Mouse (Mus musculus) layer of hippocampus, adult 8-10 months (tissue): ENCODE measurements around the gene Zglp1. TPM values are rescaled to one million over a fixed set of nuclear protein-coding genes. Genes with fewer than 3 reads are reported as not detected.

Experiments used
- DNase-seq, 2 experiments: peaks; one replicate each; pipeline ENCODE4 v3.0.0; 2022; ENCODE audit warnings: low spot score in 2 of 2
- microRNA-seq, 2 experiments: library from miRNA; unstranded; fragments of <30 nt; microRNA quantifications; one replicate each; pipeline ENCODE4 v1.2.0; 2022
- total RNA-seq, 4 experiments: library from RNA; stranded (reverse); gene quantifications; 2 replicates each; pipeline ENCODE4 v1.2.4; 2022

Gene Zglp1
- total RNA-seq, 4 experiments from 2014 or later: 0.87 to 1.1 TPM; not detected in 2

DNA sequence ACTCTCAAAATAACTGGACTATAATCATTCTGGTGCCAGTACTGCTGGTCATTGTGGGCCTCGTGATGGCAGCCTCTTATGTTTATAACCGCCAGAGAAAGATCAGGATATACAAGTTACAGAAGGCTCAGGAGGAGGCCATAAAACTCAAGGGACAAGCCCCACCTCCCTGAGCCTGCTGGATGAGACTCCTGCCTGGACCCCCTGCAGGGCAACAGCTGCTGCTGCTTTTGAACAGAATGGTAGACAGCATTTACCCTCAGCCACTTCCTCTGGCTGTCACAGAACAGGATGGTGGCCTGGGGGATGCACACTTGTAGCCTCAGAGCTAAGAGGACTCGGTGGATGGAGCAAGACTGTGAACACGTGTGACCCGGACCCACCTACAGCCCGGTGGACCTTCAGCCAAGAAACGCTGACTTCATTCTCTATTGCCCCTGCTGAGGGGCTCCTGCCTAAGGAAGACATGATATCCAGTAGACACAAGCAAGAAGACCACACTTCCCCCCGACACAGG is 39.1 kb downstream of the Zglp1 start:
- DNase-seq: no peak

DNA sequence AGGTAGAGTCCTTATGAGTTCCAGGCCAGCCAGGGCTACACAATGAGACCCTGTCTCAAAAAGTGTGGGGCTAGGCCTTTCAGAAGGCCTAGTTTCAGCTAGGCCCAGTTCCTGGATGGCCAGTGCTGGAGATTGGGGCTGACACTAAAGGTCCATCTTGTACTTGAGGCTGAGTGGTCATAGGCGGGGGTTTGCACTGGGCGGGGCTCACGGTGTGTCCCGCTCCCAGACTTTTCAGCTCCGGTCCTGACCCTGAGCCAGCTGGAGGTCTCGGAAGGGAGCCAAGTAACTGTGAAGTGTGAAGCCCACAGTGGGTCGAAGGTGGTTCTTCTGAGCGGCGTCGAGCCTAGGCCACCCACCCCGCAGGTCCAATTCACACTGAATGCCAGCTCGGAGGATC is 40.0 kb downstream of the Zglp1 start:
- no peak for DNase-seq

DNA sequence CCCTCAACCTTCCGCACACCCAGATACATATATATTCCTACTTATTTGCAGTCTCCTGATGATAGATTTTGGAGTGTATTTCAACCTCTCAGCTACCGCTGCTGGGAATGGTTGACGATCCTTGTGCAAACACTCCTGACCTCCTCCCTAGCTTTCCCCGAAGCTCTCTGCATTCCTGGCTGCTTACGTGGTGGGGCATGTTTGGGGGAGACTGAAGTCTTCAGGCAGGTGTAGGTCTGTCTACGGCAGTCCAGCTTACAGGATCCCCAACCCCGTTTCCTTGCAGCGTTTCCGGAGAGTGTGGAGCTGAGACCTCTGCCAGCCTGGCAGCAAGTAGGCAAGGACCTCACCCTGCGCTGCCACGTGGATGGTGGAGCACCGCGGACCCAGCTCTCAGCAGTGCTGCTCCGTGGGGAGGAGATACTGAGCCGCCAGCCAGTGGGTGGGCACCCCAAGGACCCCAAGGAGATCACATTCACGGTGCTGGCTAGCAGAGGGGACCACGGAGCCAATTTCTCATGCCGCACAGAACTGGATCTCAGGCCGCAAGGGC is 41.6 kb downstream of the Zglp1 start:
- no peak for DNase-seq

DNA sequence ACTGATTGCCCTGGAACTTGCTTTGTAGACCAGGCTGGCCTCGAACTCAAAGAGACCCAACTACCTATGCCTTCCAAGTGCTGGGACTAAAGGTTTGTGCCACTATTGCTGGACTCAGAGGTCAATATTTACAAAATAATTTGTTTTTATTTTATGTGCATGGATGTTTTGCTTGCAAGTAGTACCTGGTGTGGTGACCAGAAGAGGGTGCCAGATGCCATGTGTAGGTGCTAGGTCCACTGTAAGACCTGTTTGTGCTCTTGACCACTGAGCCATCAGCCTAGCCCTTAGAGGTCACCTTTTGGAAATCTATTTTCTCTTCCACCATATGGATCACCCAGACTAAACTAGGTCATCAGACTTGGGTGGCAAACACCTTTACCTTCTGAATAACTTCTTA is 44.2 kb downstream of the Zglp1 start:
- DNase-seq: no peak

DNA sequence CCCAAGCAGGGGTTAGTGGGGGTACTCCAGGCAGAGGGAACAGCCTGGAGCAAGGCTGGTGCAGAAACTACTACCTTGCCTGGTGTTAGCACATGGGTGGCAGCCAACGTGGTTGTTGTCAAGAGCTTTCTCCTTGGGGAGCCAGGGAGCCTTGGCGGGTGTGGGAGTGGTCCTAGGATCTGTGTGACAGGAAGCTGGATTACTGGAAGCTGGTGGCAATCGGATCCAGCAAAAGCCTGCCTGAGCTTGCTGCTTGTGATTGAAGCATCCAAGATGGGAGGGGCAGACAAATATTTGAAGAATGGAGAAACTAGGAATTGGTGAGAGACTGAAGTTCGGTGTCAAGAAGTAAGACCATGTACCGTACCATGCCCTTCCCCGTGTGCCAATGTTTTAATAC is 44.6 kb downstream of the Zglp1 start:
- no peak for DNase-seq

DNA sequence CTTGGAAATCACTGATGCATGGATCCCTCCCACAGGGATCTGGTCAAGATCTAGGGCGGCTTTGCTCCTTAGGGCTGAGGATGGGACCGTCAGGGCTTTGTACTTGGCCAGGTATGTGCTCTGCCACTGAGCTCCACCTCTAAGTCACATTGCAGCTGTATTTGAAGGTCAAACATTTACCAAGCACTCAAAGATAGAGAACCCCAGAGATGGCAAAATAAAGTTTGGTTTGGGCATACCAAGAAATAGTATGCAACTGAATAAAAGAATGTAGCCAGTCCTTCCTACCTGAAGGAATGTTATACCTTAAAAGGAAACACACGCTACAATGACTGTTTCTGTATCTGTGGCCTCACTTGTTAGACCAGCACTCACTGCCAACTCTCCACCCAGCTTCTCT is 45.5 kb downstream of the Zglp1 start:
- no peak for DNase-seq

DNA sequence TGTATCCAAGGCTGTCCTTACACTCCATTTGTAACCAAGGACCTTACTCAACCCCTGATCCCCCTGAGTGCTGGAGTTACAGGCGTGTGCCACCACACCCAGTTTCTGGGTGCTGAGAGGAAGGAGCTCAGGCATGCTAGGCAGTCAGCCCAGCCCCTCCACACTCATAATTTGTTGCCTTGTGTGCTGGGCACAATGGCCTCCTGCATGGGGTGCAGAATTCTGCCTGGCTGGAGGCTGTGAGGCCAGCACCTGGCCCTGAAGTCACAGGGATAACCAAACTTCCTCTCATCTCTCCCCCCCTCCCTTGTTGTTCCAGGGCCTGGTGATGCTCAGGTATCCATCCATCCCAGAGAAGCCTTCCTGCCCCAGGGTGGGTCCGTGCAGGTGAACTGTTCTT is 48.3 kb downstream of the Zglp1 start:
- no peak for DNase-seq

DNA sequence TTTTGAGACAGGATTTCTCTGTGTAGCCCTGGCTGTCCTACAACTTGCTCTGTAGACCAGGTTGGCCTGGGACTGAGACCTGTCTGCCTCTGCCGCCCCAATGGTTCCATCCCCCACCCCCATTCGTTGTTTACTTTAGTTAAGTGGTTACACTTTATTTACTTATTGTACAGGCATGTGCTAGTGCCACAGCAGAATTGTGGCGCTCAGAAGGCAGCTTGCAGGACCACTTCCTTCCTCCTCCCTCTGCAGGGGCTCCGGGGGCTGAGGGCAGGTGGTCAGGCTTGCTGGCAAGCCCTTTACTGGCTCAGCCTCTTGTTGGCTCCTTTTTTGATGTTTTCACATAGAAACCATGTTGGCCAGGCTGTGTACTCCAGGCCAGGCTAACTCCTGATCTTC is 49.7 kb downstream of the Zglp1 start:
- no peak for DNase-seq

DNA sequence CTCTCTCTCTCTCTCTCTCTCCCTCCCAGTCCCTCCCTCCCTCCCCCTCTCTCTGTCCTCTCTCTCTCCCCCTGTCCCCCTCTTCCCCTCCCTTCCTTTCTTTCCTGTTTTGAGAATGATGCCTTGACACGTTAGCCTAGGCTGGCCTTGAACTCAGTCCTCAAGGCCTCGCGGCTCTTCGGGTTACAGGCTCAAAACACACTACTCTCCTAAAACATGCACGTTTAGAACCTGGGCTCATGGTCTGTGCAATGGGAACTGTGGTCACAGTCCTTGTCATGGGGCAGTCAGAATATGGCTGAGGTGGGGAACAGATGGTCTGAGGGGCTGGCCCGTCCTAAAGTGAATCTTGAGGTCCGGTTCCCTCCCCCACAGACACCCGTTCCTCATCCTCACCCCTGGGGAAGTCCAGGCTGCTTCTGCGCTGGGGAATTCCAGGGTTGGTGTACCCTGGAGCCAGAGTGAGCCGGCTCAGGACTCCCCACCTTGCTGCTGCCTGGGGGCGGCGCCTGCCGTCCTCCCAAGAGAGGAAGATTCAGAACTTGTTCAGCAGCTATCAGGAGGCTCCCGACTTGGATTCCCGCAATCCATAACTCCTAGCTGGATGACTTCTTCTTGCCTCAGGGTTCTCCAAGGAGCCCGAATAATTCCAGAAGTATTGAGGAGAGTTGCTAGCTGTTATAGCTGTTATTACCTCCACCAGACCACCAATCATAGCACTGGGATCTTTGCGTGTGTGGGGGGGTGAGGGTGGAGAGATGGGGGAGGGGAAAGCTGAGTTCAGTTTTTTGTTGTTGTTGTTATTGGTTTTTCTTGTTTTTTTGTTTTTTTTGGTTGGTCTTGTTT is 50.3 kb downstream of the Zglp1 start:
- DNase-seq: no peak

DNA sequence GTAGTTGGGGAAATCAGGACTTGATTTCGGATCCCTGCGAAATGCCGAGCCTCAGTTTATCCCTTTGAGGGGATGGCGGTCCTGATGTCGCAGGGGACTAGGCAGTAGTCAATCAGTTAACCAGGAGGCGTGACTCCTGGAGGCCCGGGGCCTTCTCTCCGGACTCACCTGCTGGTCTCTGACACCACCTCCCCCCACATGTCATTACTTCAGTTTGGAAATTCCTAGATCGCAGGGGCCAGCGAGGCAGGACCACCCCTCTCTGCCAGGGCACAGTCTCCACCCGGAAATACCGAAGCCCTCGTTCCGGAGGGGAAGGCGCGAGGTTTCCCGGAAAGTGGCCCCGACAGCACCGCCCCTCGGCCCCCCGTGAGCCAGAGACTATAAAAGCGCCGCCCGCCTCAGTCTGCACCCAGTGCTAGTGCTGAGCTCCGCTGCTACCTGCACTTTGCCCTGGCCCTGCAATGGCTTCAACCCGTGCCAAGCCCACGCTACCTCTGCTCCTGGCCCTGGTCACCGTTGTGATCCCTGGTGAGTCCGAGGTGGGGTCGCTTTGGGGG is 51.2 kb downstream of the Zglp1 start, which contains the start of gene Icam1:
Gene Icam1, plus strand, starts transcription at position 415 of the 560 bp plus-strand sequence.
- DNase-seq: no peak

DNA sequence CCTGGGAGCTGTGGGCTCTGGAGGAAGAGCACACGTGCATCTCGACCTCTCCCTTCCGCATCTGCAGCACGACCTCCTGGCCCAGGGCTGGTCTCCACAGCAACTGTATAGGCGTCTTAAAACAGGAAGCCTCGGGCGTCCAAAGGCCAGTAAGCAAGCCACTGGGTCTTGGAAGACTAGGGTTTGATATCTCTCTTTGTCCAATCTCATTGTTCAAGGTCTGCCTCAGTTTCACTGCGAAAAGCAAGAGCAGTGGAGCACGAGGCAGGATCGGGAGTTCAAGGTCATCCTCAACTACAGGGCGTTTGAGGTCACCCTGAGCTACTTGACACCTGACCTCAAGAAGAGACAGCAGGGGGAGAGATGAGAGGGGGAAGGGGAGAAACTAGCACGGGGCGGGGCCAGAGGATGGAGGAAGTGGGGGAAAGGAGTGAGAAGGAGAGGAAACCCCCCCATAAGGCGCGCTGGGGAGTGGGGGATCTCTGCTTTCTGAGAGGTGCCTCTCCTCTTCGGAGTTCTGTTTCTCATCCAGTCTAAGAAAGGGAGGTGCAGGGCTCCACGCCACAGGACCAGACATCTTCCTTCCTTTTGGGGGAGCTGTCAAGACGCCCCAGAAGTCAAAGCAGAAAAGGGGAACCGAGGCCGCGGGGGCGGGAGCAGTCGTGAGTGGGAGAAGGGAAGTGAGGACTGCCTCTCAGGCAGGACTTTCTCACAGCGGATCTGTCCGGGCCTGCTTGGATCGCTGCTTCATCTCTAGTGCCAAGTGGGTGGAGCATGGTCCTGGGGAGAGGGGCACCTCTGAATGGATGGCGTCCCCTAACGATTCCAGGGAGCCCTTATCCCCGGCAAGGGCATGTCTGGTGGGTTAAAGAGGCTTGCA is 52.0 kb downstream of the Zglp1 start:
- no peak for DNase-seq

Small RNA genes within 50 kb of the gene (microRNA-seq; reads per million reads assigned to microRNA genes)
- 0.25 to 0.32 reads per million in 2 experiments for gene Mir1900
- 0.96 to 1.0 reads per million in 2 experiments for gene Mir7082

Other genes starting within 250 kb of the Zglp1 start
- not detected for gene Rdh8, start 248.6 kb downstream of the Zglp1 start, total RNA-seq
- gene A230050P20Rik, start 198.5 kb downstream of the Zglp1 start, total RNA-seq: 10 to 100 TPM; 83.6 to 95.7 (median 90.0) TPM
- gene Angptl6, start 187.4 kb downstream of the Zglp1 start, total RNA-seq: 1 to 10 TPM; 6.8 to 8.9 (median 8.5) TPM
- gene Ppan, start 178.9 kb downstream of the Zglp1 start, total RNA-seq: 10 to 100 TPM; 21.8 to 28.1 (median 24.6) TPM
- gene Eif3g, start 168.5 kb downstream of the Zglp1 start, total RNA-seq: 100 to 1,000 TPM; 118 to 139 (median 131) TPM
- gene Dnmt1, start 107.2 kb downstream of the Zglp1 start, total RNA-seq: 10 to 100 TPM; 32.9 to 38.4 (median 35.2) TPM
- 1 to 10 TPM; 1.3 to 4.4 (median 3.7) TPM for gene S1pr2, start 90.3 kb downstream of the Zglp1 start, total RNA-seq
- 10 to 100 TPM; 60.1 to 65.7 (median 61.0) TPM for gene Mrpl4, start 64.4 kb downstream of the Zglp1 start, total RNA-seq
- 1 to 10 TPM; 2.8 to 9.8 (median 6.3) TPM for gene Icam1, start 51.1 kb downstream of the Zglp1 start, total RNA-seq
- gene Icam4, start 37.7 kb downstream of the Zglp1 start, total RNA-seq: 1 to 10 TPM in 3 of 4 experiments, under 1 TPM in 1; 0.49 to 1.8 (median 1.4) TPM
- gene Icam5, start 35.0 kb downstream of the Zglp1 start, total RNA-seq: 100 to 1,000 TPM; 302 to 315 (median 304) TPM
- gene Gm49373, start 6.0 kb upstream of the Zglp1 start, total RNA-seq: 1 to 10 TPM; 1.2 to 2.3 (median 2.2) TPM
- 10 to 100 TPM; 47.3 to 69.6 (median 59.3) TPM for gene Fdx1l, start 6.5 kb upstream of the Zglp1 start, total RNA-seq
- 1 to 10 TPM; 2.7 to 5.4 (median 4.0) TPM for gene Gm38431, start 24.9 kb upstream of the Zglp1 start, total RNA-seq
- gene Raver1, start 24.9 kb upstream of the Zglp1 start, total RNA-seq: 10 to 100 TPM; 26.7 to 35.4 (median 31.6) TPM
- gene Tyk2, start 64.2 kb upstream of the Zglp1 start, total RNA-seq: 10 to 100 TPM; 17.1 to 20.7 (median 18.7) TPM
- 100 to 1,000 TPM; 116 to 151 (median 131) TPM for gene Cdc37, start 82.9 kb upstream of the Zglp1 start, total RNA-seq
- gene Pde4a, start 98.6 kb upstream of the Zglp1 start, total RNA-seq: 10 to 100 TPM; 86.6 to 99.1 (median 93.6) TPM
- 10 to 100 TPM; 52.8 to 60.0 (median 56.6) TPM for gene Keap1, start 172.3 kb upstream of the Zglp1 start, total RNA-seq
- 10 to 100 TPM; 11.3 to 19.1 (median 14.6) TPM for gene S1pr5, start 181.3 kb upstream of the Zglp1 start, total RNA-seq
- gene Atg4d, start 198.2 kb upstream of the Zglp1 start, total RNA-seq: 10 to 100 TPM; 37.3 to 45.0 (median 38.1) TPM
- 10 to 100 TPM; 43.2 to 48.9 (median 44.5) TPM for gene Kri1, start 220.9 kb upstream of the Zglp1 start, total RNA-seq
- 10 to 100 TPM; 48.8 to 61.6 (median 55.9) TPM for gene Cdkn2d, start 224.3 kb upstream of the Zglp1 start, total RNA-seq
- 1 to 10 TPM in 3 of 4 experiments, under 1 TPM in 1; 0.35 to 2.0 (median 1.6) TPM for gene Ap1m2, start 245.2 kb upstream of the Zglp1 start, total RNA-seq